Mouse (Mus musculus): Measurements from ENCODE around the gene Slc17a9. TPM values are rescaled to one million over a fixed set of nuclear protein-coding genes. Genes with fewer than 3 reads are reported as not detected.
A peak's percentile ranks its signal among the peaks of the same experiment; 100 is the strongest.

The Slc17a9 gene
- polyA plus RNA-seq, 1 experiment from 2014 or later = 3.8 TPM

GRCm38 (mm10) chr2:180725856-180726629, 980 bp downstream of the Slc17a9 start:
- Histone ChIP-seq H3K4me3 (ENCODE audit: inconsistent target) (peak overlapping the region; percentile 55), H3K36me3 (ENCODE audit: inconsistent target) (peaks cover 13% of the 10 kb centered on the region), H3K79me2 (ENCODE audit: inconsistent target) (no peaks in the 10 kb centered on the region), H3K27ac (peak overlapping the region; percentile 84)
- 8% methylated on average over 8 of the region's 8 CpGs for WGBS (ENCODE audit: missing documents)

DNA sequence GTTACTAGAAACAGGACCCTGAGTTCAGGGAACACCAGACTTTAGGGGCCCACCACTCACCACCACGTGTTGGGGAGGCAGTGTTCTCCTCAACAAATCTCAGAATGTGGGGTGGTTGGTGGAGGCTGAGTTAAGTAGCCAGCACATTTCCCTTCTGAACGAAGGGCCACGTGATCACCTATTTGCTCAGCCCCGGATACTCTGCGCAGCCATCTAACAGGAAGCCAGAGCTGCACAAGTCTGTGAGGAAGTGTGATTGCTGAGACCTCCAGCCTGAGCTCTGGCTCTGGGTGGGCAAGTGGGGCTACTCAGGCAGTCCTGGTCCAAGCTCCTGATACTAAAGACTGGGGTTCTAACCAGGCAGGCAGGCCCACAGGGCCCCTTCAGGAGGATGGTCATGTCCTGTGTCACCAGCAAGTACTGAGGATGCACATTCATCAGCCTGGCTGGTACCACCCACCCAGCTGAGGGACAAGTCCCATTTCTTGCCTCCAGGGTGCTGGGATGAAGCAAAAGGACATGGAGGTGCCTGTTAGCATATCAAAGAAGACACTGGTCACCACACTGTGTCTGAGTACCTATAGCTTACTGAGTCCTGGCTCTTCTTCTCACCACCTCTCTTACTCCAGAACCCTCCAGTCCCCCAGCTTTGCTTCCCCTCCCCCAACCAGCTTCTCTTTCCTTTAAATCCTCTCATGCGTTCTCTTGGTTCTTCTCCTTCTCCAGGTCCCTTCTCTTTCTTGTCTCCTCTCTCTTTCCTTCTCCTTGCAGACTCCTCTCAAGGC, 1.8 kb downstream of the Slc17a9 start:
- Histone ChIP-seq H3K4me3 (ENCODE audit: inconsistent target) (peak overlapping the region; percentile 55), H3K79me2 (ENCODE audit: inconsistent target) (no peaks in the 10 kb centered on the region), H3K36me3 (ENCODE audit: inconsistent target) (peaks cover 5% of the 10 kb centered on the region), H3K27ac (peak overlapping the region; percentile 84)
- 8% methylated on average over 5 of the region's 6 CpGs for WGBS (ENCODE audit: missing documents)

DNA sequence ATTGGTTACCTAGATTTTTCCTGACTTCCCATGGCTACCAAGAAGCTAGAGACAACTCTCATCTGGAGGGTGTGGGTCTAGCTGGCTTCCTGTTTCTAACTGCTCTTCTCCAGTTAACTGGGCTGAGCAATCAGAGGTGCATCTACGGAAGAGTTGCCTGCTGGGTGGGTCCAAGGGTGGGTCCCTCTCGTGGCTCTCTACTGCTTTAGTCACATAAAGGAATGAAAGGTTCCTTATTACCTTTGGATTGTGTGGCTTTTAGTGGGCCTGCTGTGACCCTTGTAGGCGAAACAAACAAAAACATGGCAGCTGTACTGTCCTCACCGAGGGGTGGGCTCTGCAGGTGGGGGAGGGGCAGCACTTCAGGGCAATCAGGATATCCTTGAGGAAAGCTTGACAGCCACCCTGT, 2.6 kb downstream of the Slc17a9 start:
- Histone ChIP-seq H3K27ac (peak overlapping the region; percentile 84; the same call in 1 of the 2 replicates), H3K4me3 (ENCODE audit: inconsistent target) (no peak overlapping the region), H3K79me2 (ENCODE audit: inconsistent target) (no peaks in the 10 kb centered on the region), H3K36me3 (ENCODE audit: inconsistent target) (no peaks in the 10 kb centered on the region)
- WGBS (ENCODE audit: missing documents) = 69% methylated on average over 4 of the region's 4 CpGs

DNA sequence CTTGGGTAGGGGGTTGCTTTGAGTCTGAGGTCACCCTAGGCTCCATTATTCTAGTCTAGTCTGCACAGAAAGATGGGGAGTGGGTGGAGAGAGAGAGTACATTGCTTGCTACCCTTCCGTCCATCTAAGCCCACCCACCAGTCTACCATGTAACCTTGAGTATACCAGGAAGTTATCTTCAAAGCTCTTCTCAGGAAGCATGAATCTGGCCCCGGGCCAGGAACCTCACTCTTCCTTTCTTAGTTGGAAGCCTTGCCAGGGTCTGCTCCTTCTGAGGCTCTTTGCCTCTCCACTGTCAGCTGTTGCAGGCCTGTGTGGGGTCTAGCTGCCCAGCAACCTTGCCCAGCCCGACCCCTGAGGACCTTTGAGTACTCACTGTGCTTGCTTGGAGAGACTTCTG, 6.0 kb downstream of the Slc17a9 start:
- H3K36me3 ChIP-seq (ENCODE audit: inconsistent target) = no peaks in the 10 kb centered on the region
- no peaks in the 10 kb centered on the region for H3K79me2 ChIP-seq (ENCODE audit: inconsistent target)
- H3K27ac ChIP-seq = no peak overlapping the region
- 50% methylated on average over 3 of the region's 3 CpGs for WGBS (ENCODE audit: missing documents)
- no peak overlapping the region for H3K4me3 ChIP-seq (ENCODE audit: inconsistent target)

- no peaks in the 10 kb centered on the region for H3K36me3 ChIP-seq (ENCODE audit: inconsistent target)
- H3K4me3 ChIP-seq (ENCODE audit: inconsistent target) = no peak overlapping the region
- no peak overlapping the region for H3K27ac ChIP-seq
- 50% methylated on average over 4 of the region's 6 CpGs for WGBS (ENCODE audit: missing documents)
- H3K79me2 ChIP-seq (ENCODE audit: inconsistent target) = no peaks in the 10 kb centered on the region
Observed at GRCm38 (mm10) chr2:180731984-180732383, 6.9 kb downstream of the Slc17a9 start.

DNA sequence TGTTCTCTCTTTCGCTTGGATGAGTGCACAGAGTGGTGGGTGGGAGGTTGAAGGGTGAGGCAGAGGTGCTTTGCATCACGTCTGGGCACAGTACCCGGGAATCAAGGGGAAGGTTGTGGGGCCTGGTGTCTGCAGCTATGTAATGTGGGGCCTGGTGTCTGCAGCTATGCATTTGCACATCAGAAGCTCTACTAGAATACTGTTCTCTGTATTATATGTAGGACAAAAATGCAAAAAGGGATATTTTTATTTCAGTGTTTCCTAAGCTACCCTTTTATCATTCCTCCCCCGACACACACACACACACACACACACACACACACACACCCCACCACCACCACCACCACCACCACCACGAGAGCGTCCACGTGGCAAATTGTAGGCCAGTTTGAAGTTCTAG, 10.2 kb downstream of the Slc17a9 start:
- Histone ChIP-seq H3K4me3 (ENCODE audit: inconsistent target) (no peak overlapping the region), H3K36me3 (ENCODE audit: inconsistent target) (no peaks in the 10 kb centered on the region), H3K79me2 (ENCODE audit: inconsistent target) (no peaks in the 10 kb centered on the region), H3K27ac (no peak overlapping the region)
- WGBS (ENCODE audit: missing documents) = 89% methylated on average over 5 of the region's 7 CpGs

GRCm38 (mm10) chr2:180737984-180738383, 12.9 kb downstream of the Slc17a9 start:
- H3K79me2 ChIP-seq (ENCODE audit: inconsistent target) = no peaks in the 10 kb centered on the region
- H3K36me3 ChIP-seq (ENCODE audit: inconsistent target) = no peaks in the 10 kb centered on the region
- H3K27ac ChIP-seq = no peak overlapping the region
- WGBS (ENCODE audit: missing documents) = 96% methylated on average over 2 of the region's 2 CpGs
- no peak overlapping the region for H3K4me3 ChIP-seq (ENCODE audit: inconsistent target)

DNA sequence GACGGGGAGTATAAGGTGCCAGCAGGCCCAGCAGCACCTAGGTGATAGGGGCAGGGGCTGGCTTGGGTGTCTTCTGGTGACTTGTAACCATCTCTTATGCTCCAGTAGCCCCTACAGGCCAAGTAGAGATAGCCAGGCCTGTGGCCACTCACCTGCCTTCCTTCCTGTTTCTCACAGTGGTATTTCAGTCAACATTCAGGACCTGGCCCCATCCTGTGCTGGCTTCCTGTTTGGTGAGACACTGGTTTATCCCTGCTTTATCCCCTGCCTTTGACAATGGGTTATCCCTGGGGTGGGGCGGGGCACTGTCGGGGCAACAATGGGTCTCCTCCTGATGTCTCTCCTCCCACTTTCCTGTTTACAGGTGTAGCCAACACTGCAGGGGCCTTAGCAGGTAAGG, 15.3 kb downstream of the Slc17a9 start:
- Histone ChIP-seq H3K4me3 (ENCODE audit: inconsistent target) (no peak overlapping the region), H3K79me2 (ENCODE audit: inconsistent target) (no peaks in the 10 kb centered on the region), H3K36me3 (ENCODE audit: inconsistent target) (no peaks in the 10 kb centered on the region), H3K27ac (no peak overlapping the region)
- WGBS (ENCODE audit: missing documents) = 83% methylated on average over 3 of the region's 3 CpGs

- Histone ChIP-seq H3K27ac (no peak overlapping the region), H3K4me3 (ENCODE audit: inconsistent target) (no peak overlapping the region), H3K36me3 (ENCODE audit: inconsistent target) (no peaks in the 10 kb centered on the region), H3K79me2 (ENCODE audit: inconsistent target) (no peaks in the 10 kb centered on the region)
- WGBS (ENCODE audit: missing documents) = 73% methylated on average over 7 of the region's 7 CpGs
Observed at GRCm38 (mm10) chr2:180741421-180741820, 16.4 kb downstream of the Slc17a9 start.

DNA sequence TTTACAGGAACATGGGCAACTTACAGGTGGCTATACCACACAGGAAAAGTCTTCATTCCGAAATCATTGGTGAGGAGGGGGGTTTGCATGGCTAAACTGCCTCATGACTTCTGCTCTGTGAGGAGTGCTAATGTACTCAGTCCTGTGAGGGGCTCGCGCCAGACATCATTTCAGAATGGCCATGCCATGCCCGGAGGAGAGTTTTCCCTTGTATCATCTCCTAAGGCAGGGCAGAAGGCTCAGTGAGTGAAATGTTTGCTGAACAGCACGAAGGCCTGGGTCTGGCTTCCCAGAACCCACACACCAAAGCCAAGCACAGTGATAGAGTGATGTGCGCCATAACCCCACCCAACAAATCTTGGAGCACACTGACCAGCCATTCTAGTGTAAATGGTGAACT, 17.8 kb downstream of the Slc17a9 start:
- Histone ChIP-seq H3K36me3 (ENCODE audit: inconsistent target) (no peaks in the 10 kb centered on the region), H3K27ac (no peak overlapping the region), H3K79me2 (ENCODE audit: inconsistent target) (no peaks in the 10 kb centered on the region), H3K4me3 (ENCODE audit: inconsistent target) (no peak overlapping the region)
- 91% methylated on average over 6 of the region's 6 CpGs for WGBS (ENCODE audit: missing documents)

- Histone ChIP-seq H3K4me3 (ENCODE audit: inconsistent target) (no peak overlapping the region), H3K36me3 (ENCODE audit: inconsistent target) (no peaks in the 10 kb centered on the region), H3K79me2 (ENCODE audit: inconsistent target) (no peaks in the 10 kb centered on the region), H3K27ac (no peak overlapping the region)
- 88% methylated on average over 2 of the region's 2 CpGs for WGBS (ENCODE audit: missing documents)
Observed at GRCm38 (mm10) chr2:180743321-180743720, 18.3 kb downstream of the Slc17a9 start.

- 31% methylated on average over 17 of the region's 17 CpGs for WGBS (ENCODE audit: missing documents)
- H3K27ac ChIP-seq = no peak overlapping the region
- no peak overlapping the region for H3K4me3 ChIP-seq (ENCODE audit: inconsistent target)
- no peaks in the 10 kb centered on the region for H3K36me3 ChIP-seq (ENCODE audit: inconsistent target)
- H3K79me2 ChIP-seq (ENCODE audit: inconsistent target) = no peaks in the 10 kb centered on the region
Observed at GRCm38 (mm10) chr2:180745248-180745927, 20.3 kb downstream of the Slc17a9 start.

GRCm38 (mm10) chr2:180746569-180747192, 21.6 kb downstream of the Slc17a9 start:
- 61% methylated on average over 5 of the region's 5 CpGs for WGBS (ENCODE audit: missing documents)
- Histone ChIP-seq H3K79me2 (ENCODE audit: inconsistent target) (no peaks in the 10 kb centered on the region), H3K36me3 (ENCODE audit: inconsistent target) (no peaks in the 10 kb centered on the region), H3K4me3 (ENCODE audit: inconsistent target) (no peak overlapping the region), H3K27ac (no peak overlapping the region)

- Histone ChIP-seq H3K36me3 (ENCODE audit: inconsistent target) (no peaks in the 10 kb centered on the region), H3K79me2 (ENCODE audit: inconsistent target) (no peaks in the 10 kb centered on the region), H3K27ac (no peak overlapping the region), H3K4me3 (ENCODE audit: inconsistent target) (no peak overlapping the region)
- WGBS (ENCODE audit: missing documents) = 67% methylated on average over 5 of the region's 5 CpGs
Observed at GRCm38 (mm10) chr2:180748904-180749303, 23.8 kb downstream of the Slc17a9 start.
